Mouse (Mus musculus) MEL (cell line): ENCODE measurements around the gene Larp4b. TPM values are rescaled to one million over a fixed set of nuclear protein-coding genes. Genes with fewer than 3 reads are reported as not detected.

Experiments
- DNase-seq: peaks from one replicate; pipeline ENCODE4 v3.0.0; 2011; ENCODE audit warnings: low read depth, low spot score
- H3K27ac ChIP-seq: 2 replicates; pipeline ENCODE4 v1.5.1; 2012; ENCODE audit warnings: low read depth, mild to moderate bottlenecking, control low read depth, low read length, moderate library complexity; ENCODE audit not compliant: control insufficient read depth
- H3K27me3 ChIP-seq, 2 experiments: fragments of 150-350 bp in 1 of 2; sonication (generic) in 1 of 2; 2 replicates each; pipeline ENCODE4 v1.6.1; 2012; ENCODE audit warnings: low read length in 2 of 2, mild to moderate bottlenecking in 2 of 2, improper control_type of control experiment in 1 of 2, moderate library complexity in 1 of 2; ENCODE audit not compliant: insufficient read depth in 2 of 2, control insufficient read depth in 1 of 2
- H3K36me3 ChIP-seq, 2 experiments: 2 replicates each; pipeline ENCODE4 v1.6.1; 2012 to 2014; ENCODE audit warnings: low read length in 2 of 2, improper control_type of control experiment in 1 of 2, inconsistent platforms in 1 of 2, mild to moderate bottlenecking in 1 of 2; ENCODE audit not compliant: insufficient read depth in 2 of 2, control insufficient read depth in 1 of 2
- H3K4me1 ChIP-seq, 2 experiments: fragments of 150-350 bp in 1 of 2; sonication (generic) in 1 of 2; 2 replicates each; pipeline ENCODE4 v1.6.1; 2012; ENCODE audit warnings: low read length in 2 of 2, improper control_type of control experiment in 1 of 2, mild to moderate bottlenecking in 1 of 2; ENCODE audit not compliant: insufficient read depth in 2 of 2, control insufficient read depth in 1 of 2
- H3K4me3 ChIP-seq, 2 experiments: fragments of 150-350 bp in 1 of 2; sonication (generic) in 1 of 2; 2 replicates each; pipeline ENCODE4 v1.5.1; 2012; ENCODE audit warnings: low read depth in 2 of 2, low read length in 2 of 2, mild to moderate bottlenecking in 2 of 2, moderate library complexity in 2 of 2, control low read depth in 1 of 2, improper control_type of control experiment in 1 of 2; ENCODE audit not compliant: control insufficient read depth in 1 of 2, insufficient read depth in 1 of 2
- H3K79me2 ChIP-seq: 2 replicates; pipeline ENCODE4 v1.6.1; 2012; ENCODE audit warnings: mild to moderate bottlenecking, low read length, moderate library complexity; ENCODE audit not compliant: control insufficient read depth, poor library complexity, insufficient read depth
- H3K9ac ChIP-seq: 2 replicates; pipeline ENCODE4 v1.6.1; 2012; ENCODE audit warnings: low read depth, mild to moderate bottlenecking, control low read depth, low read length, moderate library complexity; ENCODE audit not compliant: control insufficient read depth, poor library complexity, severe bottlenecking
- H3K9me3 ChIP-seq: fragments of 150-350 bp; sonication (generic); replicated peaks from 2 replicates; pipeline ENCODE4 v1.6.1; 2012; ENCODE audit warnings: mild to moderate bottlenecking, low read length, improper control_type of control experiment, moderate library complexity; ENCODE audit not compliant: insufficient read depth
- BHLHE40 ChIP-seq: IDR thresholded peaks from 2 replicates; pipeline ENCODE4 v1.6.1; 2012; ENCODE audit warnings: low read depth, mild to moderate bottlenecking, inconsistent platforms, low read length, improper control_type of control experiment, borderline replicate concordance
- CTCF ChIP-seq, 3 experiments: IDR thresholded peaks in 2 of 3; conservative IDR thresholded peaks in 1 of 3; 2 replicates each; pipeline ENCODE4 v1.5.1; 2011 to 2012; ENCODE audit warnings: low read length in 3 of 3, low read depth in 2 of 3, mild to moderate bottlenecking in 2 of 3, improper control_type of control experiment in 1 of 3, inconsistent platforms in 1 of 3, mixed read lengths in 1 of 3, moderate library complexity in 1 of 3; ENCODE audit not compliant: control insufficient read depth in 1 of 3, insufficient read depth in 1 of 3, poor library complexity in 1 of 3, severe bottlenecking in 1 of 3
- E2F4 ChIP-seq: IDR thresholded peaks from 2 replicates; pipeline ENCODE4 v1.6.1; 2011; ENCODE audit warnings: low read depth, low read length, improper control_type of control experiment, borderline replicate concordance
- ELF1 ChIP-seq: IDR thresholded peaks from 2 replicates; pipeline ENCODE4 v1.6.1; 2014; ENCODE audit warnings: low read depth, mild to moderate bottlenecking, inconsistent platforms, low read length, improper control_type of control experiment, moderate library complexity
- GATA1 ChIP-seq: IDR thresholded peaks from 2 replicates; pipeline ENCODE4 v1.6.1; 2011; ENCODE audit warnings: low read depth, low read length, improper control_type of control experiment
- HCFC1 ChIP-seq: IDR thresholded peaks from 2 replicates; pipeline ENCODE4 v1.6.1; 2012; ENCODE audit warnings: low read depth, mild to moderate bottlenecking, inconsistent platforms, low read length, improper control_type of control experiment, moderate library complexity
- MYB ChIP-seq: IDR thresholded peaks from 2 replicates; pipeline ENCODE4 v1.6.1; 2011; ENCODE audit warnings: mild to moderate bottlenecking, low read depth, low read length, improper control_type of control experiment
- MYC ChIP-seq: IDR thresholded peaks from 2 replicates; pipeline ENCODE4 v1.6.1; 2011; ENCODE audit warnings: low read depth, mild to moderate bottlenecking, low read length, improper control_type of control experiment, moderate library complexity
- POLR2AphosphoS2 ChIP-seq: IDR thresholded peaks from 2 replicates; pipeline ENCODE4 v1.6.1; 2011; ENCODE audit warnings: low read length, improper control_type of control experiment
- POLR2AphosphoS5 ChIP-seq: IDR thresholded peaks from 2 replicates; pipeline ENCODE4 v1.6.1; 2012; ENCODE audit warnings: low read depth, borderline replicate concordance, mild to moderate bottlenecking, inconsistent platforms, low read length, moderate library complexity, mixed read lengths
- RAD21 ChIP-seq: IDR thresholded peaks from 2 replicates; pipeline ENCODE4 v1.6.1; 2011; ENCODE audit warnings: mild to moderate bottlenecking, low read depth, low read length, improper control_type of control experiment
- TAL1 ChIP-seq: IDR thresholded peaks from 2 replicates; pipeline ENCODE4 v1.6.1; 2012; ENCODE audit warnings: mild to moderate bottlenecking, inconsistent platforms, low read length, moderate library complexity, mixed read lengths
- UBTF ChIP-seq: IDR thresholded peaks from 2 replicates; pipeline ENCODE4 v1.6.1; 2012; ENCODE audit warnings: low read depth, mild to moderate bottlenecking, inconsistent platforms, low read length, improper control_type of control experiment, moderate library complexity, borderline replicate concordance; ENCODE audit not compliant: insufficient read depth
- USF2 ChIP-seq, 2 experiments: IDR thresholded peaks; 2 replicates each; pipeline ENCODE4 v1.6.1; 2011 to 2012; ENCODE audit warnings: improper control_type of control experiment in 2 of 2, low read length in 2 of 2, borderline replicate concordance in 1 of 2, inconsistent platforms in 1 of 2, low read depth in 1 of 2, mild to moderate bottlenecking in 1 of 2; ENCODE audit not compliant: insufficient read depth in 1 of 2
- polyA plus RNA-seq, 2 experiments: library from polyadenylated mRNA; stranded (reverse) in 1 of 2; unstranded in 1 of 2; fragments of >175 nt in 1 of 2; fragments of >200 nt in 1 of 2; gene quantifications; 2 replicates each; pipeline versions ENCODE4 v1.2.1 to v1.2.4; 2012; ENCODE audit warnings: low replicate concordance in 2 of 2, low read depth in 1 of 2; ENCODE audit not compliant: insufficient read length in 2 of 2, insufficient read depth in 1 of 2, missing spikeins in 1 of 2
- total RNA-seq: library from RNA; depleted of rRNA; stranded (reverse); fragments of 300-350 nt; gene quantifications from 2 replicates; pipeline ENCODE4 v1.2.3, GENCODE M21; 2012; rRNA removed

Gene Larp4b
- total and polyA plus RNA-seq, 3 experiments, result 57.7 to 340 (median 67.0) TPM

DNA sequence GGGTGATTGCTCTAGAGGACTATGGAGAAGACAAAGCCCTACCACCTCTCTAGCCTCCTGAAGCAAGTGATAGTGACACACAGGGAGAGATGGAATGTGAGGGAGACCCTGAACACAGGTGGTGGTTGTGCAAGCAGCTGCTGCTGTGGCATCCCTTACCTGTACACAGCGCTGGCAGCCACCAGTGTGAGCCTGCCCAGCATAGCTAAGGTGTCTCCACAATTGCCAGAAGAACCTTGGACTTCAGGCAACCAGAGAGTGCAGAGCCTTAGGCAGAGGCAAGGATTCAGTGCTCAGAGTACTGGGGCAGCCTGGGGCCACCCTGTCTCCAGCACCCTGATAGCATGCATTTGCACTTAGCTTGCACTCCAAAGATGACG is 105.8 kb downstream of the Larp4b start:
- no peaks in the 10 kb centered on the region for H3K9me3 ChIP-seq
- TF ChIP-seq POLR2AphosphoS2 (no peak), POLR2AphosphoS5 (no peak), RAD21 (no peak), UBTF (no peak), TAL1 (no peak), GATA1 (no peak), USF2 (IDR thresholded peaks at IDR 0.05; ENCODE audit: borderline replicate concordance in 1 of 2, insufficient read depth in 1 of 2, low read depth in 1 of 2, low read length in 2 of 2) (no peak), ELF1 (no peak), MYB (no peak), E2F4 (no peak), BHLHE40 (no peak), HCFC1 (no peak)
- TF ChIP-seq, all 39 proteins: peak for 0
- Histone ChIP-seq H3K4me3 (no peak overlapping the region), H3K27me3 (no peaks in the 10 kb centered on the region), H3K4me1 (no peaks in the 10 kb centered on the region), H3K27ac (no peak overlapping the region), H3K9ac (no peak overlapping the region), H3K79me2 (no peaks in the 10 kb centered on the region), H3K36me3 (no peaks in the 10 kb centered on the region)
- no peak for DNase-seq

DNA sequence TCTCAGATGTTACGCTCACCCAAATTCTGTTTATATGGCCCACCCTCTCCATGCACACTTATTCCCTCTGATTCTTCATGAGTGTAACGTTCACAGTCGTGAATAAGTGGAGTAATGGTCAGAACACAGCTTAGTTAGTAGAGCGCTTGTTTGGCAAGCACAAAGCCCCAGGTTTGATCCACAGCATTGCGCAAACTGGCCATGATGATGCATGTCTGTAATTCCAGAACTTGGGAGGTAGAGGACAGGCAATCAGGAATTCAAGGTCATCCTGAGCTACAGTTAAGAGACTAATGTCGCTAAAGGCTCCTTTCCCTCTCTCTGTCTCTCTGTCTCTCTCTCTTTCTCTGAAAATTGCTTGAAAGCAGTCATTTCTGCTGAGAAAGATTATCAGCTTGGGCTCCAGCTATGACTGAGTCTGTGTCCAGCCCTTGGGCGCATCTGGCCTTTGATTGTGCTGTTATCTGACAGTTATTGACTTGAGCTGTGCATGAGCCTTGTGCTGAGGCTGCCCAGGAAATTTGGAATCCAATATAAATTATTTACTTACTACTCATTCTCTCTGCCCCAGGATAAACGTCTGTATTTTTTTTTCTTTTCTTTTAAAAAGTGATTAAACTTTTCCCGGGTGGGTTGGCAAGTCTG is 129.2 kb downstream of the Larp4b start:
- Histone ChIP-seq H3K36me3 (no peaks in the 10 kb centered on the region), H3K4me1 (no peaks in the 10 kb centered on the region)
- TF ChIP-seq MYC (no peak), CTCF (IDR thresholded peaks at IDR 0.05 in 2 of 3, conservative IDR thresholded peaks at IDR 0.05 in 1 of 3; ENCODE audit: control insufficient read depth in 1 of 3, insufficient read depth in 1 of 3, low read depth in 2 of 3, low read length in 3 of 3, poor library complexity in 1 of 3, severe bottlenecking in 1 of 3) (no peak), POLR2AphosphoS2 (no peak)
- TF ChIP-seq, all 39 proteins: peak for 0
- Histone ChIP-seq H3K79me2 (no peaks in the 10 kb centered on the region), H3K27me3 (no peaks in the 10 kb centered on the region), H3K27ac (no peak overlapping the region), H3K9me3 (no peaks in the 10 kb centered on the region), H3K9ac (no peak overlapping the region), H3K4me3 (no peak overlapping the region)
- no peak for DNase-seq

Other genes with a start within 250 kb of the Larp4b start
- gene Wdr37, start 222.0 kb upstream of the Larp4b start, total RNA-seq, result 8.6 and 9.5 TPM in 2 replicates
- gene Wdr37, start 222.0 kb upstream of the Larp4b start, polyA plus RNA-seq, result 10 to 100 TPM in 1 of 2 experiments, not detected in 1; 14.7 TPM
- 19.9 and 22.1 TPM in 2 replicates for gene Idi1, start 208.4 kb upstream of the Larp4b start, total RNA-seq
- gene Idi1, start 208.4 kb upstream of the Larp4b start, polyA plus RNA-seq, result 10 to 100 TPM in 1 of 2 experiments, not detected in 1; 22.5 TPM
- gene Gm9745, start 145.7 kb upstream of the Larp4b start, total RNA-seq, result not detected in 2 replicates
- gene Gm9745, start 145.7 kb upstream of the Larp4b start, polyA plus RNA-seq, result not detected
- gene Idi2, start 141.0 kb upstream of the Larp4b start, total RNA-seq, result not detected in 2 replicates
- gene Idi2, start 141.0 kb upstream of the Larp4b start, polyA plus RNA-seq, result under 1 TPM in 1 of 2 experiments, not detected in 1; 0.07 TPM
- 154 and 162 TPM in 2 replicates for gene Gtpbp4, start 97.8 kb upstream of the Larp4b start, total RNA-seq
- gene Gtpbp4, start 97.8 kb upstream of the Larp4b start, polyA plus RNA-seq, result 100 to 1,000 TPM; 121 to 172 TPM
- not detected in 2 replicates for gene Dip2c, start 182.6 kb downstream of the Larp4b start, total RNA-seq
- not detected for gene Dip2c, start 182.6 kb downstream of the Larp4b start, polyA plus RNA-seq